Mouse (Mus musculus): Measurements from ENCODE around the gene Itpa. TPM values are rescaled to one million over a fixed set of nuclear protein-coding genes. Genes with fewer than 3 reads are reported as not detected.

Gene Itpa
- 126 and 131 TPM in 2 replicates for polyA plus RNA-seq (2015; fragmentation: Nextera tagmentation; extraction: Ambion mirVana)

DNA sequence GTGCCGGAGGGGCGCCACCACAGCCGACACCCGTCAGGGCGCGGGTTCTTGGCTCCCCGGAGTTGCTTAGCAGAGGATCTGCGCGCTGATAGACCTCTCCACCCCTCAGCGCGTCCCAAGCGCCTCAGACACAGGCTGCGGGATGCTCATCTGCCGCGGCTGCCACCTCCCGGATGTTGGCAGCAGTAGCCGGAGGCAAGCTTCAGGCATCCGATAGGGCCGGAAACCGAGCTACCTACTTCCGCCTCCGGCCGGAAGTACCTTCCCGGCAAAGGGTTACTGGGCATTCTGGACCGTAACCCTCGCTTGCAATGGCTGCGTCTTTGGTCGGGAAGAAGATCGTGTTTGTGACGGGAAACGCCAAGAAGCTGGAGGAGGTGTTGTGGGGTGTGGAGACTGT lies at the start of gene Itpa:
Gene Itpa (plus strand): TSS at position 52 of the 400 bp plus-strand sequence.
- H3K4me3 ChIP-seq = peak within 1 kb of the TSS; percentile 73
- H3K9me3 ChIP-seq = no peaks in the 10 kb centered on the region
- H3K9ac ChIP-seq = peak within 1 kb of the TSS; percentile 82
- no peaks in the 10 kb centered on the region for H3K27me3 ChIP-seq
- peaks cover 30% of the 10 kb centered on the region for H3K4me1 ChIP-seq
- peak within 1 kb of the TSS; percentile 88 for H3K4me2 ChIP-seq (replicated peaks)
- WGBS = under 1% methylated on average over 31 of the region's 31 CpGs
- H3K27ac ChIP-seq = peak within 1 kb of the TSS; percentile 80
- ATAC-seq (ENCODE audit: low FRiP score, low read depth) = peak; percentile 55
- H3K36me3 ChIP-seq = peaks cover 24% of the 10 kb centered on the region

- WGBS = 89% methylated on average over 7 of the region's 7 CpGs
- Histone ChIP-seq H3K9me3 (no peaks in the 10 kb centered on the region), H3K36me3 (peaks cover 70% of the 10 kb centered on the region), H3K9ac (no peak overlapping the region), H3K27ac (no peak overlapping the region), H3K4me1 (no peaks in the 10 kb centered on the region), H3K27me3 (no peaks in the 10 kb centered on the region), H3K4me3 (no peak overlapping the region), H3K4me2 (replicated peaks) (no peak overlapping the region)
- no peak for ATAC-seq (ENCODE audit: low FRiP score, low read depth)
Observed at GRCm38 (mm10) chr2:130618972-130619371, 48.4 kb upstream of the Itpa start.

DNA sequence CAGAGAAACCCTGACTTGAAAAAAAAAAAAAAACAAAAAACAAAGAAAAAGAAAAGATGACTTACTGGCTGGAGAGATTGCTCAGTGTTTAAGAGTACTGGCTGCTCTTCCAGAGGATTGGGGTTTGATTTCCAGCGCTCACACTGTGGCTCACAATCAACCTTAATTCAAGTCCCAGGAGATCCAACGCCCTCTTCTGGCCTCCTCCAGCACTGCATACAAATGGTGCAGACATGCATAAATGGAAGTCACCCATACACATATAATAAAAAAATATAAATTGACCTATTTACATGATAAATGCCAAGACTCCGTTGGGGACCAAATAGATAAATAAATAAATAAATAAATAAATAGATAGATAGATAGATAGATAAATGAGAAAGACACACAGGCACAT lies 39.0 kb upstream of the Itpa start:
- Histone ChIP-seq H3K4me1 (peaks cover 5% of the 10 kb centered on the region), H3K27ac (no peak overlapping the region), H3K4me3 (peak overlapping the region; percentile 99), H3K9me3 (no peaks in the 10 kb centered on the region), H3K36me3 (peaks cover 40% of the 10 kb centered on the region), H3K9ac (no peak overlapping the region), H3K4me2 (replicated peaks) (peak overlapping the region; percentile 80), H3K27me3 (peaks cover 9% of the 10 kb centered on the region)
- no peak for ATAC-seq (ENCODE audit: low FRiP score, low read depth)
- 62% methylated on average over 3 of the region's 3 CpGs for WGBS

DNA sequence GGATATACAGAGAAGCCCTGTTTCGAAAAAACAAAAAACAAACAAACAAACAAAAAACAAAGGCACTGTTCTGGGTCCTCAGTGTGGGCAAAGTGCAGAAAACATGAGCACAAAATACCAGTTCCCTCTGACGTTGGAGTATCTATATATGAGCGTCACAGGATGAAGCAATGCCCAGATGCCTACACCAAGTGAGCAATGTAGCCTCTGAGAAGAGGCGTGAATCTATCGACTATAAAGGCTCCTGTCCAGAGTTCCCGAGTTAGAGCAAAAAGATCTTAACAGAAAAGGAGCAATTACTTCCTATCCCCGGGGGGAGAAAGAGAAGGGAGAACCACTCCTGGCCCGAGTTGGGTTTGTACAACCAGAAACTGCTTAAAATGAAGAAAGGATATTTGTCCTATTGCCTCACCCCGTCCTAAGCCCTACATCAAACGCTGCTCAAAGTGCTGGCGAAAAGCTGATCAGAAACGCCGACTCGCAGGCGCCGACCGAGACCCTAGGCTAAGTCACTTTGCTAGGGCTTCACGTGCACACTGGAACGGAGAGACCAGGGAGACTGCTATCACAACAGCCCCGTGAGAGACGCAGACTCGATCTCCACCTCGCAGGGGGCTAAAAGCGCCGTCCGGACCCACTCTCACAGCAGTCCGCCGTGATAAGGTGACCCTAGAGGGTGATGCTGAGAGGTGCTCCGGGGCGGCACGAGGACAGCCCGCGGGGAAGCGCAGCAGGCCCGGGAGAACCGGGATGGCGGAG lies 38.2 kb upstream of the Itpa start:
- H3K36me3 ChIP-seq = peaks cover 35% of the 10 kb centered on the region
- H3K4me3 ChIP-seq = peak overlapping the region; percentile 99
- H3K9me3 ChIP-seq = no peaks in the 10 kb centered on the region
- H3K4me1 ChIP-seq = peaks cover 7% of the 10 kb centered on the region
- peak overlapping the region; percentile 80 for H3K4me2 ChIP-seq (replicated peaks)
- H3K9ac ChIP-seq = peak overlapping the region; percentile 98
- ATAC-seq (ENCODE audit: low FRiP score, low read depth) = peak; percentile 57; the same call in 1 of the 2 replicates
- WGBS = 2% methylated on average over 36 of the region's 37 CpGs
- H3K27me3 ChIP-seq = peaks cover 18% of the 10 kb centered on the region
- H3K27ac ChIP-seq = peak overlapping the region; percentile 76; the same call in 1 of the 2 replicates

DNA sequence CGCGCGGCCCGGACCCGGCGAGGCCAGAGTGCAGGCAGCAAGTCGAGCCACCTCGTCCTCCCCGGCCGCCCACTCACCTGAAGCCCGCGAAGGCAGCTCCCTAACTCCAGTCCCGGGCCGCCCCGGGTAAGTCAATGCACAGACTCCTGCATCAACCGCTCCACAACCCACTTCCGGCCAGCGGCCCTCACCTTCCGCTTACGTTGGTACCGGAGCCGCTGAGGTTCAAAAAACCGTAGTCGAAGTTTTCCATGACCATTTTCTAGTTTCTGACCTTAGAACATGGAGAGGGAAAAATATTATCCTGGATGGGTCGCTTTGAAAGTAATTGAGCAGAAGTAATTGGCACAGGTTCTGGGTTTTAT lies 37.6 kb upstream of the Itpa start, which contains the start of the genes Fastkd5 and Ubox5:
Gene Fastkd5 (minus strand): TSS at position 189 of the 365 bp plus-strand sequence.
Gene Ubox5 (minus strand): TSS at position 200 of the 365 bp plus-strand sequence.
- peak within 1 kb of the TSS; percentile 99 for H3K4me3 ChIP-seq
- H3K36me3 ChIP-seq = peaks cover 32% of the 10 kb centered on the region
- peaks cover 13% of the 10 kb centered on the region for H3K4me1 ChIP-seq
- H3K9ac ChIP-seq = peak within 1 kb of the TSS; percentile 98
- peak within 1 kb of the TSS; percentile 76; the same call in 1 of the 2 replicates for H3K27ac ChIP-seq
- H3K27me3 ChIP-seq = peaks cover 23% of the 10 kb centered on the region
- under 1% methylated on average over 25 of the region's 25 CpGs for WGBS
- H3K9me3 ChIP-seq = no peaks in the 10 kb centered on the region
- peak within 1 kb of the TSS; percentile 80 for H3K4me2 ChIP-seq (replicated peaks)
- ATAC-seq (ENCODE audit: low FRiP score, low read depth) = peak; percentile 87

DNA sequence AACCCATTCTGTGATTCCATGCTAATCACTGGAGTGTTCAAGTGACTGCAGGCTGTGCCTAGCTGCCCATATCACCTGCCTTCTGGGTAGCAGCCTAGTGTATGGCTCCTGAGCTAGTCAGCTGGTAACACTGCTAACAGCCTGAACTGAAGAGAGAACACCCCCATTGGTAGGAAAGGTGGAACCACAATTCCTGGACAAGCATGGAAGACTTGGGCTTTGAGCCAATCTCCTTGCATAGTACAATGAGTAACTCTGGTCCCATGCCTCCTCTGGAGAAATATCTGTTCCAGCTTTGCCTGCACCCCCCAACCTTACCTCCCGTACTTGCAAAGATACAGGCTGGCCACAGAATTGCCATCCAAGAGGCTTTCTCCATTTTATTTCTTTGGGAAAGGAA lies 35.0 kb upstream of the Itpa start:
- H3K4me1 ChIP-seq = peaks cover 28% of the 10 kb centered on the region
- no peak for ATAC-seq (ENCODE audit: low FRiP score, low read depth)
- H3K9me3 ChIP-seq = no peaks in the 10 kb centered on the region
- H3K4me2 ChIP-seq (replicated peaks) = no peak overlapping the region
- no peak overlapping the region for H3K4me3 ChIP-seq
- WGBS = 66% methylated on average over 1 of the region's 1 CpGs
- H3K27ac ChIP-seq = no peak overlapping the region
- H3K9ac ChIP-seq = no peak overlapping the region
- peaks cover 49% of the 10 kb centered on the region for H3K27me3 ChIP-seq
- H3K36me3 ChIP-seq = peaks cover 9% of the 10 kb centered on the region

DNA sequence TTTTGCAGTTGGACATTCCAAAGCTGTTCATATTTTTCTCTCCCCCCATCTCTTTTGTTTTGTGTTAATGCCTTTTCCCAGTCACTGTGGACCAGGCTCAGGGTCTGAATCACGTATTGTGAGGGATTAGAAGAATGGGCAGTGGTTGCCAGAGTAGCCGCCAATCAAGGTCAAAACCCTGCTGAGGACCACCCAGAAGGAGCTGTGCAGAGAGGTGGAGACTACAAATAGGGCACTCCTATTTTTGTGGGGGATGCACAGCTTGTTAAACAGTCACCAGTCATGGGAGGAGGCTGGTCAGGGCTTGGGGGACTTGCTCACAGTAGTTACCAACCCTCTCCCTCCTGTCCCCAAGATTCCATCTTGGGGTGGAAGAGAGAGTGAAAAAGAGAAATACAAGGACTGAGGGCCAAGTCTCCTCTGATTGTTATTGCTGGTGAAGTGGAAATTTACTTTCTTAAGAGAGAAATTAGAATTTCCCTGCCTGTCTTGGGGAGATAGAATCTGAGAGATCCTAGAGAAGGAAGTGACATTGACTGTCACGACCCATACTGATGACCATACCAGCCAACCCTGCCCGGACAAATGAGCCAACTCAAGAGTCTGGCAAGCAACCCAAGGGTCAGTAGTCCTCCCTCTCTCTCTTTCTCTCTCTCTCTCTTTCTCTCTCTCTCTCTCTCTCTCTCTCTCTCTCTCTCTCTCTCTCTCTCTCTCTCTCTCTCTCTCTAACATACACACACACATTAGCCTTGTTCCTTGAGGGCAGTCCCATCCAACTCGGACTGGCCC lies 34.3 kb upstream of the Itpa start:
- Histone ChIP-seq H3K36me3 (peaks cover 3% of the 10 kb centered on the region; the same call in 1 of the 2 replicates), H3K9me3 (no peaks in the 10 kb centered on the region), H3K4me2 (replicated peaks) (no peak overlapping the region), H3K4me1 (peaks cover 31% of the 10 kb centered on the region), H3K27me3 (peaks cover 56% of the 10 kb centered on the region), H3K27ac (no peak overlapping the region), H3K9ac (no peak overlapping the region), H3K4me3 (no peak overlapping the region)
- WGBS = 54% methylated on average over 5 of the region's 5 CpGs
- ATAC-seq (ENCODE audit: low FRiP score, low read depth) = no peak

- H3K9ac ChIP-seq = peak overlapping the region; percentile 70
- H3K36me3 ChIP-seq = no peaks in the 10 kb centered on the region; the same call in 1 of the 2 replicates
- H3K27me3 ChIP-seq = peaks cover 67% of the 10 kb centered on the region
- H3K27ac ChIP-seq = no peak overlapping the region
- H3K9me3 ChIP-seq = no peaks in the 10 kb centered on the region
- no peak for ATAC-seq (ENCODE audit: low FRiP score, low read depth)
- H3K4me2 ChIP-seq (replicated peaks) = peak overlapping the region; percentile 81
- H3K4me1 ChIP-seq = peaks cover 27% of the 10 kb centered on the region
- H3K4me3 ChIP-seq = peak overlapping the region; percentile 46
- 18% methylated on average over 12 of the region's 14 CpGs for WGBS
Observed at GRCm38 (mm10) chr2:130634006-130634738, 33.2 kb upstream of the Itpa start.

- peak; percentile 38 for ATAC-seq (ENCODE audit: low FRiP score, low read depth)
- H3K4me1 ChIP-seq = peaks cover 27% of the 10 kb centered on the region
- H3K4me2 ChIP-seq (replicated peaks) = peak overlapping the region; percentile 81
- H3K36me3 ChIP-seq = no peaks in the 10 kb centered on the region; the same call in 1 of the 2 replicates
- H3K4me3 ChIP-seq = peak overlapping the region; percentile 46
- peak overlapping the region; percentile 70 for H3K9ac ChIP-seq
- under 1% methylated on average over 38 of the region's 38 CpGs for WGBS
- no peak overlapping the region for H3K27ac ChIP-seq
- no peaks in the 10 kb centered on the region for H3K9me3 ChIP-seq
- peaks cover 72% of the 10 kb centered on the region for H3K27me3 ChIP-seq
Observed at GRCm38 (mm10) chr2:130634739-130635411, 32.5 kb upstream of the Itpa start.

GRCm38 (mm10) chr2:130635847-130636246 lies 31.6 kb upstream of the Itpa start:
- ATAC-seq (ENCODE audit: low FRiP score, low read depth) = peak; percentile 37; the same call in 1 of the 2 replicates
- Histone ChIP-seq H3K4me3 (peak overlapping the region; percentile 46), H3K9me3 (no peaks in the 10 kb centered on the region), H3K27me3 (peaks cover 78% of the 10 kb centered on the region), H3K27ac (no peak overlapping the region), H3K4me1 (peaks cover 27% of the 10 kb centered on the region), H3K36me3 (no peaks in the 10 kb centered on the region; the same call in 1 of the 2 replicates), H3K9ac (peak overlapping the region; percentile 70), H3K4me2 (replicated peaks) (peak overlapping the region; percentile 81)
- WGBS = 12% methylated on average over 21 of the region's 21 CpGs

- H3K27me3 ChIP-seq = peaks cover 82% of the 10 kb centered on the region
- H3K36me3 ChIP-seq = no peaks in the 10 kb centered on the region; the same call in 1 of the 2 replicates
- no peaks in the 10 kb centered on the region for H3K9me3 ChIP-seq
- no peak overlapping the region for H3K4me3 ChIP-seq
- H3K4me1 ChIP-seq = peaks cover 38% of the 10 kb centered on the region
- no peak overlapping the region for H3K27ac ChIP-seq
- H3K4me2 ChIP-seq (replicated peaks) = no peak overlapping the region
- no peak for ATAC-seq (ENCODE audit: low FRiP score, low read depth)
- H3K9ac ChIP-seq = no peak overlapping the region
- 28% methylated on average over 16 of the region's 16 CpGs for WGBS
Observed at GRCm38 (mm10) chr2:130638101-130638611, 29.3 kb upstream of the Itpa start.
